Mouse (Mus musculus) layer of hippocampus, adult 18-20 months (tissue): ENCODE measurements around the gene Pafah1b3. TPM values are rescaled to one million over a fixed set of nuclear protein-coding genes. Genes with fewer than 3 reads are reported as not detected.
"Not testable (repeated sequence)": the region's sequence is repeated elsewhere in the genome, so short reads cannot be mapped to it uniquely, and the experiment has no call there.

Experiments used
- DNase-seq, 2 experiments: peaks; one replicate each; pipeline ENCODE4 v3.0.0; 2022; ENCODE audit warnings: low spot score in 2 of 2
- long read RNA-seq: library from polyadenylated mRNA; stranded (forward); transcript quantifications from one replicate; pipeline ENCODE4 v2.0.0, GENCODE M21; 2021
- total RNA-seq, 2 experiments: library from RNA; stranded (reverse); gene quantifications; 2 replicates each; pipeline ENCODE4 v1.2.3; 2021

The Pafah1b3 gene
- 10 to 100 TPM; 19.3 to 27.7 TPM for total RNA-seq
- long read RNA-seq, transcript Pafah1b3-204 (5 exons, 859 nt) = major isoform, 7 of 11 reads
- long read RNA-seq, partial matches to known transcripts = 1 of 11 reads
- long read RNA-seq, other reads (novel, unspliced or antisense) = 1 of 11 reads

GRCm38 (mm10) chr7:25297454-25298325 is at the start of gene Pafah1b3:
Pafah1b3 (minus strand) TSS chr7:25297986.
- peak; percentile 62 to 79 for DNase-seq

- DNase-seq = peak; percentile 28 to 66
Measured at GRCm38 (mm10) chr7:25341000-25341784, 43.4 kb upstream of the Pafah1b3 start.

- no peak for DNase-seq
Measured at GRCm38 (mm10) chr7:25339329-25339728, 41.5 kb upstream of the Pafah1b3 start.

GRCm38 (mm10) chr7:25334472-25334871 is 36.7 kb upstream of the Pafah1b3 start:
- no peak for DNase-seq

GRCm38 (mm10) chr7:25333596-25334307 is 36.0 kb upstream of the Pafah1b3 start:
- DNase-seq = peak in 1 of 2 experiments; percentile 77

GRCm38 (mm10) chr7:25326233-25326632 is 28.4 kb upstream of the Pafah1b3 start:
- DNase-seq = no peak

- not testable (repeated sequence) for DNase-seq
Measured at GRCm38 (mm10) chr7:25325431-25325830, 27.6 kb upstream of the Pafah1b3 start.

GRCm38 (mm10) chr7:25323219-25323618 is 25.4 kb upstream of the Pafah1b3 start:
- DNase-seq = no peak

- DNase-seq = no peak
Measured at GRCm38 (mm10) chr7:25322058-25322484, 24.3 kb upstream of the Pafah1b3 start.

- DNase-seq = no peak
Measured at GRCm38 (mm10) chr7:25317446-25317999, 19.7 kb upstream of the Pafah1b3 start.

GRCm38 (mm10) chr7:25316532-25317445 is 19.0 kb upstream of the Pafah1b3 start, which contains the start of gene Megf8:
Megf8 (plus strand) TSS chr7:25317164.
- peak; percentile 97 to 99 for DNase-seq

GRCm38 (mm10) chr7:25315306-25316041 is 17.7 kb upstream of the Pafah1b3 start:
- DNase-seq = no peak

- DNase-seq = no peak
Measured at GRCm38 (mm10) chr7:25314606-25315305, 17.0 kb upstream of the Pafah1b3 start.

GRCm38 (mm10) chr7:25313325-25313724 is 15.5 kb upstream of the Pafah1b3 start:
- DNase-seq = no peak

- no peak for DNase-seq
Measured at GRCm38 (mm10) chr7:25311193-25311592, 13.4 kb upstream of the Pafah1b3 start.

GRCm38 (mm10) chr7:25309425-25309824 is 11.6 kb upstream of the Pafah1b3 start:
- DNase-seq = no peak

- no peak for DNase-seq
Measured at GRCm38 (mm10) chr7:25308702-25309318, 11.0 kb upstream of the Pafah1b3 start.

GRCm38 (mm10) chr7:25306614-25306996 is 8.8 kb upstream of the Pafah1b3 start:
- no peak for DNase-seq
